Mouse (Mus musculus) macrophage (primary cell): Measurements from ENCODE around the gene Vmn1r12. TPM values are rescaled to one million over a fixed set of nuclear protein-coding genes. Genes with fewer than 3 reads are reported as not detected.
"Not testable (repeated sequence)": the region's sequence is repeated elsewhere in the genome, so short reads cannot be mapped to it uniquely, and the experiment has no call there.

Experiments
- H3K27ac ChIP-seq: fragments of 350-480 bp; formaldehyde crosslinking; 2 replicates; pipeline ENCODE4 v1.9.0; 2021
- H3K36me3 ChIP-seq: fragments of 350-480 bp; formaldehyde crosslinking; 2 replicates; pipeline ENCODE4 v1.9.0; 2021; ENCODE audit errors: inconsistent target
- H3K4me3 ChIP-seq: fragments of 350-480 bp; formaldehyde crosslinking; 2 replicates; pipeline ENCODE4 v1.9.0; 2021; ENCODE audit errors: inconsistent target
- H3K79me2 ChIP-seq: fragments of 350-480 bp; formaldehyde crosslinking; 2 replicates; pipeline ENCODE4 v1.9.0; 2021; ENCODE audit errors: inconsistent target
- WGBS: methylation state at CpG from one replicate; pipeline ENCODE4 v1.1.7; 2026; ENCODE audit warnings: inconsistent platforms; ENCODE audit not compliant: missing documents; 5-methylcytosine and 5-hydroxymethylcytosine counted together
- polyA plus RNA-seq: library from polyadenylated mRNA; stranded (reverse); fragments of 250-400 nt; gene quantifications from 3 replicates; pipeline ENCODE4 v1.2.4, GENCODE M21; 2018; ENCODE audit warnings: inconsistent platforms
- total RNA-seq, 78 experiments: library from RNA; depleted of rRNA; stranded (reverse); fragments of 250-400 nt; gene quantifications; 1 replicate in 9 of 78; 2 replicates in 24 of 78; 3 replicates in 43 of 78; 4 replicates in 2 of 78; pipeline ENCODE4 v1.2.4; 2018; ENCODE audit warnings: inconsistent platforms in 56 of 78

The Vmn1r12 gene
- not detected for total RNA-seq (2018; cell fraction: chromatin; rRNA removed)
- total RNA-seq (2018; cell fraction: cytosol; rRNA removed) = not detected
- total RNA-seq (2018; cell fraction: nucleus; rRNA removed) = not detected
- not detected in 3 replicates for polyA plus RNA-seq

GRCm38 (mm10) chr6:57156619-57157018, at the start of gene Vmn1r12:
TSS of gene Vmn1r12 (plus strand) at chr6:57156919.
- Histone ChIP-seq H3K4me3 (no peak within 1 kb of the TSS), H3K36me3 (no peaks in the 10 kb centered on the region), H3K27ac (no peak within 1 kb of the TSS), H3K79me2 (no peaks in the 10 kb centered on the region)
- WGBS = 83% methylated on average over 1 of the region's 2 CpGs

GRCm38 (mm10) chr6:57109154-57109553, 47.6 kb upstream of the Vmn1r12 start, which contains the start of gene Vmn1r10:
TSS of gene Vmn1r10 (plus strand) at chr6:57109454.
- Histone ChIP-seq H3K36me3 (no peaks in the 10 kb centered on the region), H3K4me3 (no peak within 1 kb of the TSS), H3K27ac (no peak within 1 kb of the TSS), H3K79me2 (no peaks in the 10 kb centered on the region)
- 100% methylated on average over 2 of the region's 3 CpGs for WGBS

GRCm38 (mm10) chr6:57133155-57133554, 23.6 kb upstream of the Vmn1r12 start, which contains the start of gene Vmn1r11:
TSS of gene Vmn1r11 (plus strand) at chr6:57133455.
- Histone ChIP-seq H3K4me3 (no peak within 1 kb of the TSS), H3K79me2 (no peaks in the 10 kb centered on the region), H3K27ac (no peak within 1 kb of the TSS), H3K36me3 (no peaks in the 10 kb centered on the region)
- 86% methylated on average over 1 of the region's 1 CpGs for WGBS

GRCm38 (mm10) chr6:57190016-57190415, 33.3 kb downstream of the Vmn1r12 start:
- H3K79me2 ChIP-seq, H3K4me3 ChIP-seq, H3K36me3 ChIP-seq, H3K27ac ChIP-seq: not testable (repeated sequence)
- 83% methylated on average over 3 of the region's 3 CpGs for WGBS

- WGBS = 88% methylated on average over 1 of the region's 1 CpGs
- not testable (repeated sequence) for H3K27ac ChIP-seq, H3K4me3 ChIP-seq, H3K36me3 ChIP-seq, H3K79me2 ChIP-seq
Measured at GRCm38 (mm10) chr6:57202990-57203389, 46.3 kb downstream of the Vmn1r12 start, which contains the start of gene Vmn1r13. TSS of gene Vmn1r13 (plus strand) at chr6:57203290.

Other genes starting within 250 kb of the Vmn1r12 start
- gene Nt5c3, start 233.0 kb upstream of the Vmn1r12 start, polyA plus RNA-seq = 31.1 to 84.1 TPM (median 31.6 TPM) in 3 replicates
- 0.09 to 0.11 TPM in 2 of 3 replicates, not detected in the other for gene Vmn1r4, start 232.9 kb upstream of the Vmn1r12 start, polyA plus RNA-seq
- not detected in 3 replicates for gene Vmn1r5, start 186.6 kb upstream of the Vmn1r12 start, polyA plus RNA-seq
- not detected in 3 replicates for gene Vmn1r6, start 159.7 kb upstream of the Vmn1r12 start, polyA plus RNA-seq
- gene Vmn1r7, start 131.6 kb upstream of the Vmn1r12 start, polyA plus RNA-seq = not detected in 3 replicates
- not detected in 3 replicates for gene Vmn1r8, start 124.6 kb upstream of the Vmn1r12 start, polyA plus RNA-seq
- gene Vmn1r9, start 90.1 kb upstream of the Vmn1r12 start, polyA plus RNA-seq = not detected in 3 replicates
- gene Vmn1r10, start 47.5 kb upstream of the Vmn1r12 start, polyA plus RNA-seq = not detected in 3 replicates
- gene Vmn1r11, start 23.5 kb upstream of the Vmn1r12 start, polyA plus RNA-seq = not detected in 3 replicates
- gene Vmn1r13, start 46.4 kb downstream of the Vmn1r12 start, polyA plus RNA-seq = not detected in 3 replicates
- not detected in 3 replicates for gene Vmn1r14, start 74.8 kb downstream of the Vmn1r12 start, polyA plus RNA-seq
- gene Vmn1r15, start 101.0 kb downstream of the Vmn1r12 start, polyA plus RNA-seq = not detected in 3 replicates
- gene Vmn1r16, start 172.6 kb downstream of the Vmn1r12 start, polyA plus RNA-seq = not detected in 3 replicates
- gene Vmn1r17, start 206.8 kb downstream of the Vmn1r12 start, polyA plus RNA-seq = not detected in 3 replicates
- not detected in 3 replicates for gene Vmn1r18, start 238.9 kb downstream of the Vmn1r12 start, polyA plus RNA-seq
- not detected in 3 replicates for gene Vmn1r19, start 246.9 kb downstream of the Vmn1r12 start, polyA plus RNA-seq